Mouse (Mus musculus): ENCODE results near the gene Fam216a.
A peak's percentile ranks its signal among the peaks of the same experiment; 100 is the strongest.
"Not testable (repeated sequence)": the region's sequence is repeated elsewhere in the genome, so short reads cannot be mapped to it uniquely, and the experiment has no call there.

Fam216a gene

GRCm38 (mm10) chr5:122372192-122372769 lies at the start of gene Fam216a:
Fam216a (minus strand) TSS chr5:122372364.
- peak; percentile 99 for DNase-seq (ENCODE audit: low spot score in 2 of 2)

GRCm38 (mm10) chr5:122421271-122422068 lies 49.3 kb upstream of the Fam216a start, which contains the start of gene Anapc7:
Anapc7 (plus strand) TSS chr5:122421693.
- DNase-seq (ENCODE audit: low spot score in 2 of 2), result no peak

- DNase-seq (ENCODE audit: low spot score in 2 of 2), result not testable (repeated sequence)
These were observed 48.5 kb upstream of the Fam216a start for GRCm38 (mm10) chr5:122420676-122421075.

- no peak for DNase-seq (ENCODE audit: low spot score in 2 of 2)
These were observed 43.3 kb upstream of the Fam216a start for GRCm38 (mm10) chr5:122415465-122415864.

GRCm38 (mm10) chr5:122414351-122414750 lies 42.2 kb upstream of the Fam216a start:
- no peak for DNase-seq (ENCODE audit: low spot score in 2 of 2)

- DNase-seq (ENCODE audit: low spot score in 2 of 2), result no peak
These were observed 40.7 kb upstream of the Fam216a start for GRCm38 (mm10) chr5:122412826-122413225.

- DNase-seq (ENCODE audit: low spot score in 2 of 2), result no peak
These were observed 39.7 kb upstream of the Fam216a start for GRCm38 (mm10) chr5:122411892-122412291.

- no peak for DNase-seq (ENCODE audit: low spot score in 2 of 2)
These were observed 37.8 kb upstream of the Fam216a start for GRCm38 (mm10) chr5:122409692-122410645.

- DNase-seq (ENCODE audit: low spot score in 2 of 2), result no peak
These were observed 33.4 kb upstream of the Fam216a start for GRCm38 (mm10) chr5:122405537-122405936.

GRCm38 (mm10) chr5:122403362-122403761 lies 31.2 kb upstream of the Fam216a start:
- DNase-seq (ENCODE audit: low spot score in 2 of 2), result no peak

- DNase-seq (ENCODE audit: low spot score in 2 of 2), result no peak
These were observed 30.6 kb upstream of the Fam216a start for GRCm38 (mm10) chr5:122402772-122403171.

GRCm38 (mm10) chr5:122402160-122402559 lies 30.0 kb upstream of the Fam216a start:
- no peak for DNase-seq (ENCODE audit: low spot score in 2 of 2)

- DNase-seq (ENCODE audit: low spot score in 2 of 2), result peak; percentile 54 to 87
These were observed 29.1 kb upstream of the Fam216a start for GRCm38 (mm10) chr5:122401303-122401640.

GRCm38 (mm10) chr5:122400628-122401302 lies 28.6 kb upstream of the Fam216a start:
- DNase-seq (ENCODE audit: low spot score in 2 of 2), result peak in 1 of 2 experiments; percentile 62

GRCm38 (mm10) chr5:122399871-122400270 lies 27.7 kb upstream of the Fam216a start:
- DNase-seq (ENCODE audit: low spot score in 2 of 2), result no peak

- peak in 1 of 2 experiments; percentile 62 for DNase-seq (ENCODE audit: low spot score in 2 of 2)
These were observed 25.3 kb upstream of the Fam216a start for GRCm38 (mm10) chr5:122397495-122397894.

GRCm38 (mm10) chr5:122396791-122397190 lies 24.6 kb upstream of the Fam216a start:
- peak in 1 of 2 experiments; percentile 62 for DNase-seq (ENCODE audit: low spot score in 2 of 2)

GRCm38 (mm10) chr5:122393887-122394286 lies 21.7 kb upstream of the Fam216a start:
- peak; percentile 82 to 94 for DNase-seq (ENCODE audit: low spot score in 2 of 2)

- DNase-seq (ENCODE audit: low spot score in 2 of 2), result peak; percentile 24 to 70
These were observed 20.3 kb upstream of the Fam216a start for GRCm38 (mm10) chr5:122392227-122393004.

GRCm38 (mm10) chr5:122391786-122392180 lies 19.6 kb upstream of the Fam216a start, which contains the start of gene Arpc3:
Arpc3 (plus strand) TSS chr5:122391878.
- DNase-seq (ENCODE audit: low spot score in 2 of 2), result peak; percentile 93 to 98

Data from spleen, postnatal 4 days (tissue).